Mouse (Mus musculus) olfactory bulb, adult 2 months (tissue): ENCODE measurements around the gene Rgmb.

Experiments
- CTCF ChIP-seq: fragments of 200-500 bp; IDR thresholded peaks from 2 replicates; pipeline ENCODE4 v1.5.1; 2012; ENCODE audit warnings: low read depth, mild to moderate bottlenecking, low read length, moderate library complexity; ENCODE audit not compliant: insufficient read depth
- POLR2A ChIP-seq: fragments of 200-500 bp; IDR thresholded peaks from 2 replicates; pipeline ENCODE4 v1.6.1; 2012; ENCODE audit warnings: mild to moderate bottlenecking, low read depth, low read length, moderate library complexity; ENCODE audit not compliant: insufficient read depth

DNA sequence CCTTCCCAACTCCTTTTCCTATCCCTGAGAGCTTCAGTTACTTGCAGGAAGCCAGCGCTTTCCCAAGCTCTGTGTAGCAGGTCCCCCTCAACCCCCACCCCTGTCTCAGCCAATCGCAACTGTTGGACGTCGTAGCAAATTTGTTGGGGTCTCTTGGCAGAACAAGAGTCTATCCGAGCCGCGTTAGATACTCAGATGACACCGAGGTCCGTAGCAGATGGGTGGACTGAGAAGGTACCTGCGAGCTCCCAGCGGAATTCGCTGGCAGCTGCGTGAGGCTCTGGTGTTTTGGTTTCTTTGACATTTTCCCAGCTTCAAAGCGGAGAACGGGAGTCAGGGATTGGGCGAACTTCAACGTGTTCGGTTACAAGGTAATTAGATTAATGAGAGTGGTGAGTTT lies 3.9 kb downstream of the Rgmb start:
- no peak for TF ChIP-seq CTCF
- no peak for TF ChIP-seq POLR2A
